8 mouse cellular contexts compared by ENCODE assay signal in genomic region chr13:105442576-105442975, GRCm38 (mm10). TPM values are rescaled to one million over a fixed set of nuclear protein-coding genes. Genes with fewer than 3 reads are reported as not detected.
DNase-seq lines count a peak whose midpoint lies in the region; ATAC-seq and TF ChIP-seq lines count a peak whose summit lies in the region.

No protein-coding gene starts in this region.

- TF ChIP-seq EP300 in CH12.LX (IDR thresholded peaks at IDR 0.05; ENCODE audit: low read length) = no peak

- no peak for TF ChIP-seq POLR2A in CH12.LX (IDR thresholded peaks at IDR 0.05; ENCODE audit: low read depth, low read length)
- no peak for TF ChIP-seq POLR2A in small intestine, adult 2 months (IDR thresholded peaks at IDR 0.05; ENCODE audit: low read depth, low read length)

- no peaks in the 10 kb centered on the region for H3K27me3 ChIP-seq in CH12.LX (replicated peaks)
- peaks cover 11% of the 10 kb centered on the region; the same call in 1 of the 2 replicates for H3K27me3 ChIP-seq in forebrain, postnatal 0 days (ENCODE audit: insufficient read depth, low read length)
- H3K27me3 ChIP-seq in midbrain, embryonic 10.5 days (ENCODE audit: low read depth, poor library complexity, severe bottlenecking) = peaks cover 49% of the 10 kb centered on the region
- no peaks in the 10 kb centered on the region for H3K27me3 ChIP-seq in small intestine, adult 2 months (ENCODE audit: control insufficient read depth, insufficient read depth, low read length)

- dilution Hi-C loops in CH12.LX (cut with MboI; ENCODE audit: extremely low pct_ligation_motif_present, extremely low pct_unique_long_range_greater_than_20kb, low sequenced_read_pairs) = no loop called here

- no peaks in the 10 kb centered on the region for H3K36me3 ChIP-seq in CH12.LX (replicated peaks in 1 of 2; ENCODE audit: control insufficient read depth in 1 of 2, insufficient read depth in 1 of 2, low read length in 1 of 2)
- H3K36me3 ChIP-seq in forebrain, postnatal 0 days (ENCODE audit: insufficient read depth) = no peaks in the 10 kb centered on the region
- H3K36me3 ChIP-seq in midbrain, embryonic 10.5 days = no peaks in the 10 kb centered on the region
- no peaks in the 10 kb centered on the region for H3K36me3 ChIP-seq in small intestine, adult 2 months (ENCODE audit: control insufficient read depth, insufficient read depth, low read length)

- no peak overlapping the region for H3K4me2 ChIP-seq in CH12.LX (ENCODE audit: insufficient read depth, low read depth, poor library complexity, severe bottlenecking)
- no peak overlapping the region for H3K4me2 ChIP-seq in forebrain, postnatal 0 days (ENCODE audit: low read depth)

- H3K4me1 ChIP-seq in CH12.LX (ENCODE audit: control insufficient read depth in 1 of 2, insufficient read depth in 2 of 2) = no peaks in the 10 kb centered on the region
- peaks cover 3% of the 10 kb centered on the region; the same call in 1 of the 2 replicates for H3K4me1 ChIP-seq in forebrain, postnatal 0 days (ENCODE audit: insufficient read depth)
- peaks cover 18% of the 10 kb centered on the region for H3K4me1 ChIP-seq in midbrain, embryonic 10.5 days
- H3K4me1 ChIP-seq in small intestine, adult 2 months (ENCODE audit: control insufficient read depth, insufficient read depth, insufficient read length, low read length) = no peaks in the 10 kb centered on the region

- no peaks in the 10 kb centered on the region for H3K79me2 ChIP-seq in CH12.LX (replicated peaks; ENCODE audit: control insufficient read depth, extremely low read depth, insufficient read depth, poor library complexity, severe bottlenecking)

- TF ChIP-seq CTCF in CH12.LX (conservative IDR thresholded peaks at IDR 0.05 in 1 of 2, IDR thresholded peaks at IDR 0.05 in 1 of 2; ENCODE audit: low read depth in 2 of 2, low read length in 2 of 2) = peak; percentile 18 to 60; a peak in 3 of 4 replicates
- TF ChIP-seq CTCF in forebrain, postnatal 0 days (IDR thresholded peaks at IDR 0.05; ENCODE audit: low read depth) = peak; percentile 78
- TF ChIP-seq CTCF in small intestine, adult 2 months (IDR thresholded peaks at IDR 0.05; ENCODE audit: extremely low read depth, insufficient read length, insufficient replicate concordance, low read depth, low read length) = peak; percentile 41; the same call in 1 of the 2 replicates

- WGBS in forebrain, postnatal 0 days = 6% methylated on average over 6 of the region's 6 CpGs
- WGBS in midbrain, embryonic 10.5 days = 4% methylated on average over 6 of the region's 6 CpGs
- WGBS in small intestine, adult 2 months = 5% methylated on average over 6 of the region's 6 CpGs

- peak; percentile 18 to 51 for DNase-seq in gastrocnemius, postnatal 4 days (ENCODE audit: low spot score in 2 of 2)
- DNase-seq in gastrocnemius, adult 18-20 months (ENCODE audit: low spot score) = no peak
- peak; percentile 49 for DNase-seq in CH12.LX (ENCODE audit: extremely low read depth)
- peak; percentile 81 for DNase-seq in brain, adult 2 months (ENCODE audit: low read depth, low spot score)
- DNase-seq in forebrain, postnatal 0 days = peak; percentile 79
- DNase-seq in layer of hippocampus, postnatal 14 days (ENCODE audit: low spot score in 2 of 2) = peak; percentile 55 to 71
- DNase-seq in midbrain, embryonic 10.5 days (ENCODE audit: low spot score) = peak; percentile 45

- peaks cover 11% of the 10 kb centered on the region for H3K9me3 ChIP-seq in CH12.LX (replicated peaks; ENCODE audit: low read length)
- H3K9me3 ChIP-seq in forebrain, postnatal 0 days (ENCODE audit: low read length) = no peaks in the 10 kb centered on the region
- no peaks in the 10 kb centered on the region for H3K9me3 ChIP-seq in midbrain, embryonic 10.5 days (replicated peaks)

- H3K4me3 ChIP-seq in CH12.LX (replicated peaks in 1 of 3; ENCODE audit: low read depth in 2 of 3, low read length in 2 of 3, poor library complexity in 1 of 3) = no peak overlapping the region
- H3K4me3 ChIP-seq in forebrain, postnatal 0 days (ENCODE audit: low read depth, low read length) = no peak overlapping the region
- H3K4me3 ChIP-seq in midbrain, embryonic 10.5 days = no peak overlapping the region
- no peak overlapping the region for H3K4me3 ChIP-seq in small intestine, adult 2 months (ENCODE audit: low read depth, low read length)

- peak; percentile 74 for ATAC-seq in forebrain, postnatal 0 days

- no peak overlapping the region for H3K9ac ChIP-seq in CH12.LX (ENCODE audit: insufficient read depth, low read depth)
- no peak overlapping the region for H3K9ac ChIP-seq in forebrain, postnatal 0 days

- in situ Hi-C loops in CH12.LX (cut with MboI; ENCODE audit: low pct_ligation_motif_present, low pct_unique_long_range_greater_than_20kb, low sequenced_read_pairs) = no loop called here

- no peak overlapping the region for H3K27ac ChIP-seq in CH12.LX (ENCODE audit: insufficient read depth, low read depth)
- no peak overlapping the region for H3K27ac ChIP-seq in forebrain, postnatal 0 days (ENCODE audit: low read depth, low read length)
- H3K27ac ChIP-seq in midbrain, embryonic 10.5 days (replicated peaks) = no peak overlapping the region
- no peak overlapping the region for H3K27ac ChIP-seq in small intestine, adult 2 months (ENCODE audit: insufficient read depth, low read depth, low read length)

- TF ChIP-seq RAD21 in CH12.LX (IDR thresholded peaks at IDR 0.05; ENCODE audit: low read depth, low read length) = peak; percentile 61

TF ChIP-seq in CH12.LX, 34 proteins besides CTCF, POLR2A, EP300 and RAD21:
- no peak for TF ChIP-seq PAX5 (IDR thresholded peaks at IDR 0.05; ENCODE audit: low read length)
- no peak for TF ChIP-seq ZNF384 (IDR thresholded peaks at IDR 0.05; ENCODE audit: low read depth, low read length)
- TF ChIP-seq ZC3H11A (IDR thresholded peaks at IDR 0.05; ENCODE audit: low read depth, low read length) = no peak
- peak; percentile 45 for TF ChIP-seq SMC3 (IDR thresholded peaks at IDR 0.05; ENCODE audit: low read depth, low read length)
- no peak for TF ChIP-seq MAFK (IDR thresholded peaks at IDR 0.05; ENCODE audit: insufficient replicate concordance, low read length)
- no peak for TF ChIP-seq MAZ (IDR thresholded peaks at IDR 0.05; ENCODE audit: low read depth, low read length)
- TF ChIP-seq ELF1 (IDR thresholded peaks at IDR 0.05; ENCODE audit: low read depth, low read length) = no peak

RNA-seq across cellular contexts. Expression of gene Htr1a, which starts 0.9 kb away (rescaled TPM):
- total RNA-seq in gastrocnemius, postnatal 4 days (2021) = not detected
- total RNA-seq in gastrocnemius, adult 18-20 months (2021) = not detected
- not detected in 2 replicates for total RNA-seq in CH12.LX (2012; rRNA removed)
- not detected in 2 replicates for total RNA-seq in CH12.LX (2014; rRNA removed)
- not detected in 2 replicates for polyA plus RNA-seq in CH12.LX (2012; ENCODE audit: insufficient read length, low read depth)
- total RNA-seq in forebrain, postnatal 0 days (2014; rRNA removed) = 7.5 and 8.4 TPM in 2 replicates
- 3.1 and 4.7 TPM in 2 replicates for polyA plus RNA-seq in forebrain, postnatal 0 days (2015; fragmentation: Nextera tagmentation; extraction: Ambion mirVana)
- total RNA-seq in layer of hippocampus, postnatal 14 days (2021) = 10 to 100 TPM; 21.6 to 24.0 TPM
- polyA plus RNA-seq in midbrain, embryonic 10.5 days (2016; fragmentation: Nextera tagmentation; extraction: Ambion mirVana) = 0.12 and 0.15 TPM in 2 replicates
- polyA plus RNA-seq in small intestine, adult 2 months (2012; rRNA removed) = not detected in 2 replicates
